Mouse (Mus musculus) kidney, embryonic 16.5 days (tissue): ENCODE results near the gene Art2b. TPM values are rescaled to one million over a fixed set of nuclear protein-coding genes. Genes with fewer than 3 reads are reported as not detected.
"Not testable (repeated sequence)": the region's sequence is repeated elsewhere in the genome, so short reads cannot be mapped to it uniquely, and the experiment has no call there.

ENCODE experiments used
- ATAC-seq: fragments of 200-750 bp; cut with Nextera tagmentation; 2 replicates; pipeline ENCODE4 v1.8.0; 2017; ENCODE audit warnings: moderate TSS enrichment; ENCODE audit not compliant: low FRiP score, low TSS enrichment
- H3K27ac ChIP-seq: fragments of 300-500 bp; sonication (generic); 2 replicates; pipeline ENCODE4 v1.5.1; 2014; ENCODE audit warnings: low read length
- H3K27me3 ChIP-seq: fragments of 300-500 bp; sonication (generic); 2 replicates; pipeline ENCODE4 v1.6.1; 2014; ENCODE audit warnings: low read length, control low read depth, mixed read lengths; ENCODE audit not compliant: insufficient read depth
- H3K36me3 ChIP-seq: fragments of 300-500 bp; sonication (generic); 2 replicates; pipeline ENCODE4 v1.6.1; 2014; ENCODE audit warnings: low read length, control low read depth, mixed read lengths; ENCODE audit not compliant: insufficient read depth
- H3K4me1 ChIP-seq: fragments of 300-500 bp; sonication (generic); 2 replicates; pipeline ENCODE4 v1.6.1; 2014; ENCODE audit warnings: low read length, control low read depth, mixed read lengths; ENCODE audit not compliant: insufficient read depth
- H3K4me2 ChIP-seq: fragments of 300-500 bp; sonication (generic); replicated peaks from 2 replicates; pipeline ENCODE4 v1.6.1; 2014; ENCODE audit warnings: low read depth, low read length
- H3K4me3 ChIP-seq: fragments of 300-500 bp; sonication (generic); 2 replicates; pipeline ENCODE4 v1.5.1; 2014; ENCODE audit warnings: mild to moderate bottlenecking, low read length
- H3K9ac ChIP-seq: fragments of 300-500 bp; sonication (generic); replicated peaks from 2 replicates; pipeline ENCODE4 v1.6.1; 2014; ENCODE audit warnings: low read length
- H3K9me3 ChIP-seq: fragments of 300-500 bp; sonication (generic); 2 replicates; pipeline ENCODE4 v1.6.1; 2016; ENCODE audit warnings: low read length, control low read depth
- WGBS: fragments of 180-500 bp; shearing (Covaris S2); extraction: QIAGEN DNeasy Blood & Tissue Kit; methylation state at CpG from one replicate; pipeline ENCODE4 v1.1.7; 2014; 5-methylcytosine and 5-hydroxymethylcytosine counted together
- polyA plus RNA-seq: library from polyadenylated mRNA; unstranded; fragments of >200 nt; fragmentation: Nextera tagmentation; extraction: Ambion mirVana; gene quantifications from 2 replicates; pipeline ENCODE4 v1.2.1, GENCODE M21; 2015

Gene Art2b
- polyA plus RNA-seq, 1 experiment from 2014 or later, result not detected

DNA sequence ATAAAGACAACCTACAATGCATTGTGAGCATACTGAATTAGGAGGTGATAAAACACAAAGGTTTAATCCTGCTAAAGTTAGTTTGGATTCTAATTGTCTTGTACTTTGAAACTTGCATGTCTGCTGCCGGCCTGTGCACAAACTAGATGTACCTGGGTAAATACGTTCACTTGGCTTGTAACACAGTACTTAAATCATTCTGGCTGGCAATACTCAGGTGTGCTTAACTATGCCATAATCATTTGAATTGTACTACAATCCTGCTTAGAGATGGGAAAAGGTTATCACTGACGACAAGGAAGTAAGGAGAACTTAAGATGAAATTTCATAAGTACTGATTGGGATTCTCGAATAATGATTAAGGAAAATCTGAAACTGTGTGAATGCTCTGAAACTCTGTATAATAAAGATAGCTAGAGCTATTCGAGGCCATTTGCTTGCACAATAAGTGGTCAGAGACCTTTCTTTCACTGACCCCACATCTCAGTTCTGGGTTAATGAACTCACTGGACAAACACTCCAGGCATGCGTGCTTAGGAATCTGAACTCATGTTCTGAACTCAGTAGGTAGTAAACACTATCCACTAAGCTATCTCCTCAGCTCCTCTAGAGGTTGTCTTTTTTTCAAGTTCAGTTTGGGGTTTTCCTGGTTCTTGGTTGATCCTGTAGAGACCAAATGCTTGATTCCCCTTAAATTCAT is 30.9 kb upstream of the Art2b start:
- H3K27me3 ChIP-seq, result no peaks in the 10 kb centered on the region
- H3K9ac ChIP-seq, result no peak overlapping the region
- no peaks in the 10 kb centered on the region for H3K36me3 ChIP-seq
- H3K4me1 ChIP-seq, result 0 out of 2 replicates have a peak, but pooled peaks cover 3% of the 10 kb centered on the region
- H3K4me3 ChIP-seq, result no peak overlapping the region
- no peak overlapping the region for H3K4me2 ChIP-seq
- H3K27ac ChIP-seq, result no peak overlapping the region
- no peaks in the 10 kb centered on the region for H3K9me3 ChIP-seq
- WGBS, result 75% methylated on average over 6 of the region's 6 CpGs
- ATAC-seq, result no peak

- Histone ChIP-seq H3K27ac (no peak overlapping the region), H3K36me3 (no peaks in the 10 kb centered on the region), H3K9me3 (no peaks in the 10 kb centered on the region), H3K4me2 (no peak overlapping the region), H3K4me3 (no peak overlapping the region), H3K4me1 (0 out of 2 replicates have a peak, but pooled peaks cover 3% of the 10 kb centered on the region), H3K27me3 (no peaks in the 10 kb centered on the region), H3K9ac (no peak overlapping the region)
- ATAC-seq, result no peak
- WGBS, result 77% methylated on average over 7 of the region's 7 CpGs
These were observed 30.0 kb upstream of the Art2b start for GRCm38 (mm10) chr7:101615406-101615805.

GRCm38 (mm10) chr7:101612786-101613527 is 27.6 kb upstream of the Art2b start:
- not testable (repeated sequence) for H3K4me3 ChIP-seq, H3K4me2 ChIP-seq, H3K36me3 ChIP-seq, H3K4me1 ChIP-seq, H3K27ac ChIP-seq, H3K9ac ChIP-seq, H3K27me3 ChIP-seq, ATAC-seq, H3K9me3 ChIP-seq
- WGBS, result 72% methylated on average over 8 of the region's 8 CpGs

- no peak for ATAC-seq
- no peaks in the 10 kb centered on the region for H3K27me3 ChIP-seq
- WGBS, result 76% methylated on average over 6 of the region's 6 CpGs
- no peak overlapping the region for H3K27ac ChIP-seq
- H3K4me3 ChIP-seq, result no peak overlapping the region
- H3K36me3 ChIP-seq, result no peaks in the 10 kb centered on the region
- H3K9ac ChIP-seq, result no peak overlapping the region
- H3K4me2 ChIP-seq, result no peak overlapping the region
- H3K9me3 ChIP-seq, result no peaks in the 10 kb centered on the region
- H3K4me1 ChIP-seq, result no peaks in the 10 kb centered on the region
These were observed 22.4 kb upstream of the Art2b start for GRCm38 (mm10) chr7:101607845-101608244.

DNA sequence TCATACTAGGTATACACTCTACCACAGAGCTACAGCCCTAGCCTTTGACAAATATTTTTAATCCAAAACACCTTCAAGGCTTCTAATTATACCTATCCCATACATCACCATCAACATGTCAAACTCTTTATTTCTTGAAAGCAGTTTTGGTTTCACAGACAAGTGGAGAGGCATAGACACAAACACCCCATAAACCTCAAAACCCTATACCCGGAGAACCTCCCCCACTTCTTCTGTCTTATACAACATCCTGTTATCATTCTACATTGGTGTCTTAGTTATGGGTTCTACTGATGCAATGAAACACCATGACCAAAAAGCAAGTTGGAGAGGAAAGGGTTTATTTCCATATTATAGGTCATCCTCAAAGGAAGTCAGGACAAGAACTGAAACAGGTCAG is 15.0 kb upstream of the Art2b start:
- no peak for ATAC-seq
- H3K9ac ChIP-seq, result no peak overlapping the region
- no peak overlapping the region for H3K27ac ChIP-seq
- no peaks in the 10 kb centered on the region for H3K36me3 ChIP-seq
- no peaks in the 10 kb centered on the region for H3K9me3 ChIP-seq
- no peak overlapping the region for H3K4me2 ChIP-seq
- WGBS, result 71% methylated on average over 1 of the region's 1 CpGs
- H3K4me3 ChIP-seq, result no peak overlapping the region
- no peaks in the 10 kb centered on the region for H3K4me1 ChIP-seq
- no peaks in the 10 kb centered on the region for H3K27me3 ChIP-seq

GRCm38 (mm10) chr7:101598482-101598881 is 13.1 kb upstream of the Art2b start:
- H3K4me1 ChIP-seq, result no peaks in the 10 kb centered on the region
- H3K4me2 ChIP-seq, result no peak overlapping the region
- no peaks in the 10 kb centered on the region for H3K27me3 ChIP-seq
- no peaks in the 10 kb centered on the region for H3K9me3 ChIP-seq
- 53% methylated on average over 2 of the region's 2 CpGs for WGBS
- no peaks in the 10 kb centered on the region for H3K36me3 ChIP-seq
- no peak overlapping the region for H3K27ac ChIP-seq
- no peak overlapping the region for H3K4me3 ChIP-seq
- no peak overlapping the region for H3K9ac ChIP-seq
- no peak for ATAC-seq

DNA sequence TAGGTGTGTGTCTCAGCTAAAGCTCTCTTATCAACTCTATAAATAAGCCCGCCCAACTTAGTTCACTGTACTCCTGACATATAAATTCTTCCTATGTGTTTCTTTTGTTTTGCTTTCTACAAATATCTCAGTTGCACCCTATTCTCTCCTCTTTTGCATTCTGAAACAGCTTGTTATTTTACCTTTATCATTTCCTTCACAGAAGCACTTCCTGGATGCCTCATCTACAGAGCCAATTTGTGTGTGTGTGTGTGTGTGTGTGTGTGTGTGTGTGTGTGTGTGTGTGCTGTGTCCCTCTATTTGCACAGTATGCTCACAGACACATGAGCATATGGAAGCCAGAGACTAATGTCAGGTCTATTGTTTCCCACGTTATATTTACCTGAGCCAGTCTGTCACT is 9.6 kb upstream of the Art2b start:
- Histone ChIP-seq H3K9me3 (no peaks in the 10 kb centered on the region), H3K4me3 (no peak overlapping the region), H3K9ac (no peak overlapping the region), H3K36me3 (no peaks in the 10 kb centered on the region), H3K27ac (no peak overlapping the region), H3K4me1 (no peaks in the 10 kb centered on the region), H3K27me3 (no peaks in the 10 kb centered on the region), H3K4me2 (no peak overlapping the region)
- WGBS, result 81% methylated on average over 2 of the region's 2 CpGs
- ATAC-seq, result no peak

DNA sequence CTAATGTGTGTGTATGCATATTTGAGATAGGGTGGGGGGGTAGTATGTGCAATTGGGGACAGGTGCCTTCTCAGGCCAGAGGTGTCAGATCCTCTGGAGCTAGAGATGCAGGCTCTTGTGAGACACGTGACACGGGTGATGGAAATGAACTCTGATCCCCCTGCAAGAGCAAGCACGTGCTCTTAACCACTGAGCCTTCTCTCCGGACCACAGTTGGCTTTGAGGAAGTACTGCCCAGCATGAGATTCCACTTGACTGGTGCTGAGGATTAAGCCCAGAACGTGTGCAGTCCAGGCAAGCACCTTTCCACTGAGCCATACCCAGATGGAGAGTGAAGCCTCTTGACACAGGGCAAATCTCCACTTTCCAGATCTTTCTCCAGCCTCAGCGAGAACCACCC is 1.1 kb downstream of the Art2b start:
- ATAC-seq, H3K9ac ChIP-seq, H3K9me3 ChIP-seq, H3K4me2 ChIP-seq, H3K36me3 ChIP-seq, H3K27ac ChIP-seq, H3K27me3 ChIP-seq, H3K4me3 ChIP-seq, H3K4me1 ChIP-seq: not testable (repeated sequence)
- WGBS, result 63% methylated on average over 6 of the region's 6 CpGs

DNA sequence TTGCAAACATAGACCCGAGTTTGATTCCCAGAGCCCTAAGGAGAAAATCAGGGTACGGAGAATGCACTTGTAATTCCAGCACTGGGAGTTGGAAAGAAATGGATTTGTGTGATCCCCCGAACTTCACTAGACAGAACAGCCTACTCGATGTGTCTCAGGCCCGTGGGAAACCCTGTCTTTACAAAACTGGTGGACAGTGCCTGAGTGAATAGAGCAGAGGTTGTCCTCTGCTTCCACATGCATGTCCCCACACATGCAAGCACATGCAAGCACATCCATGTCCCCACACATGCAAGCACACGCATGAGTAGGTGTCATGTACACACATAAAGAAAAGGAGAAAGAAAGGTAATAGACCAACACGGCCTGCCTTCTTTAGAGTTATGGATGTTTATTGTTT is 3.4 kb downstream of the Art2b start:
- Histone ChIP-seq H3K4me3 (no peak overlapping the region), H3K27me3 (no peaks in the 10 kb centered on the region), H3K9ac (no peak overlapping the region), H3K36me3 (no peaks in the 10 kb centered on the region), H3K4me2 (no peak overlapping the region), H3K4me1 (no peaks in the 10 kb centered on the region), H3K9me3 (peaks cover 4% of the 10 kb centered on the region; the same call in 1 of the 2 replicates), H3K27ac (no peak overlapping the region)
- 84% methylated on average over 7 of the region's 7 CpGs for WGBS
- ATAC-seq, result no peak

DNA sequence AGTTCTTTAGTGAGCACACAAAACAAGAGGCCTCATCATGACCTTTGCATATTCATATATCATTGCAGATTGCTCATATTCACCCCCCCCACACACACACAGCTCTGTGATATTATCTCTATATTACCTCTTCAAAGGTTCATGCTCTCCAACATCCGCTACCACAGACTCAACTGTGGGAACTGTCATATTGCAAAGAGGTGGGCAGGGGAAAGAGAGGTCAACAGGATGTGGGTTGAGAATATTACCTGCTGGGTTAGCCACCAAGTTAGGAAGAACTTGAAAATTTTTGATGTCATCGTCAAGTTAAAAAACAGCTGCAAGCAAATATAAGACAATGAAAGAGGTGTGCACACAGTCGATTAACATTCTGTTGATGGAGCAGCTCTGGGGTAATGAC is 4.5 kb downstream of the Art2b start:
- H3K27ac ChIP-seq, H3K4me2 ChIP-seq, H3K36me3 ChIP-seq, H3K9ac ChIP-seq, H3K4me3 ChIP-seq, H3K9me3 ChIP-seq, ATAC-seq, H3K27me3 ChIP-seq, H3K4me1 ChIP-seq: not testable (repeated sequence)
- 90% methylated on average over 3 of the region's 3 CpGs for WGBS
